Mouse (Mus musculus): Measurements from ENCODE around the gene Olfr1217. TPM values are rescaled to one million over a fixed set of nuclear protein-coding genes. Genes with fewer than 3 reads are reported as not detected.

The Olfr1217 gene
- polyA plus RNA-seq (2012) = not detected in 2 replicates

GRCm38 (mm10) chr2:89031965-89032364, at the start of gene Olfr1217:
TSS of gene Olfr1217 (minus strand) at chr2:89032065.
- TF ChIP-seq GATA1 (IDR thresholded peaks at IDR 0.05; ENCODE audit: low read length) = no peak

- no peak for TF ChIP-seq GATA1 (IDR thresholded peaks at IDR 0.05; ENCODE audit: low read length)
Measured at GRCm38 (mm10) chr2:89081487-89081886, 49.6 kb upstream of the Olfr1217 start.

GRCm38 (mm10) chr2:89061087-89061486, 29.2 kb upstream of the Olfr1217 start, which contains the start of gene Olfr1218:
TSS of gene Olfr1218 (minus strand) at chr2:89061187.
- no peak for TF ChIP-seq GATA1 (IDR thresholded peaks at IDR 0.05; ENCODE audit: low read length)

- no peak for TF ChIP-seq GATA1 (IDR thresholded peaks at IDR 0.05; ENCODE audit: low read length)
Measured at GRCm38 (mm10) chr2:89018240-89018639, 13.6 kb downstream of the Olfr1217 start, which contains the start of gene Olfr1216. TSS of gene Olfr1216 (minus strand) at chr2:89018340.

- TF ChIP-seq GATA1 (IDR thresholded peaks at IDR 0.05; ENCODE audit: low read length) = no peak
Measured at GRCm38 (mm10) chr2:89006873-89007272, 25.0 kb downstream of the Olfr1217 start, which contains the start of gene Olfr1215. TSS of gene Olfr1215 (minus strand) at chr2:89006973.

GRCm38 (mm10) chr2:88992553-88992952, 39.3 kb downstream of the Olfr1217 start, which contains the start of gene Olfr1214:
TSS of gene Olfr1214 (minus strand) at chr2:88992653.
- TF ChIP-seq GATA1 (IDR thresholded peaks at IDR 0.05; ENCODE audit: low read length) = no peak

GRCm38 (mm10) chr2:88980181-88980580, 51.7 kb downstream of the Olfr1217 start, which contains the start of gene Gm13762:
TSS of gene Gm13762 (minus strand) at chr2:88980281.
- no peak for TF ChIP-seq GATA1 (IDR thresholded peaks at IDR 0.05; ENCODE audit: low read length)

Other genes starting within 250 kb of the Olfr1217 start
- not detected in 2 replicates for gene Olfr1201, start 239.0 kb downstream of the Olfr1217 start, polyA plus RNA-seq (2012)
- gene Olfr1202, start 217.6 kb downstream of the Olfr1217 start, polyA plus RNA-seq (2012) = not detected in 2 replicates
- gene Olfr1205, start 202.3 kb downstream of the Olfr1217 start, polyA plus RNA-seq (2012) = not detected in 2 replicates
- gene Olfr1204, start 182.8 kb downstream of the Olfr1217 start, polyA plus RNA-seq (2012) = not detected in 2 replicates
- gene Olfr1206, start 168.8 kb downstream of the Olfr1217 start, polyA plus RNA-seq (2012) = not detected in 2 replicates
- gene Olfr1208, start 129.8 kb downstream of the Olfr1217 start, polyA plus RNA-seq (2012) = not detected in 2 replicates
- not detected in 2 replicates for gene Olfr1209, start 116.9 kb downstream of the Olfr1217 start, polyA plus RNA-seq (2012)
- gene Olfr1211, start 94.0 kb downstream of the Olfr1217 start, polyA plus RNA-seq (2012) = not detected in 2 replicates
- not detected in 2 replicates for gene Olfr1212, start 78.1 kb downstream of the Olfr1217 start, polyA plus RNA-seq (2012)
- gene Gm13762, start 51.8 kb downstream of the Olfr1217 start, polyA plus RNA-seq (2012) = not detected in 2 replicates
- not detected in 2 replicates for gene Olfr1214, start 39.4 kb downstream of the Olfr1217 start, polyA plus RNA-seq (2012)
- gene Olfr1215, start 25.1 kb downstream of the Olfr1217 start, polyA plus RNA-seq (2012) = not detected in 2 replicates
- not detected in 2 replicates for gene Olfr1216, start 13.7 kb downstream of the Olfr1217 start, polyA plus RNA-seq (2012)
- not detected in 2 replicates for gene Olfr1218, start 29.1 kb upstream of the Olfr1217 start, polyA plus RNA-seq (2012)
- gene Olfr1219, start 51.4 kb upstream of the Olfr1217 start, polyA plus RNA-seq (2012) = not detected in 2 replicates
- gene Olfr1220, start 74.8 kb upstream of the Olfr1217 start, polyA plus RNA-seq (2012) = not detected in 2 replicates
- gene Olfr1221, start 85.2 kb upstream of the Olfr1217 start, polyA plus RNA-seq (2012) = not detected in 2 replicates
- not detected in 2 replicates for gene Olfr1222, start 101.0 kb upstream of the Olfr1217 start, polyA plus RNA-seq (2012)
- gene Olfr1223, start 119.5 kb upstream of the Olfr1217 start, polyA plus RNA-seq (2012) = not detected in 2 replicates
- gene Olfr1224-ps1, start 132.0 kb upstream of the Olfr1217 start, polyA plus RNA-seq (2012) = not detected in 2 replicates
- not detected in 2 replicates for gene Olfr1225, start 142.6 kb upstream of the Olfr1217 start, polyA plus RNA-seq (2012)
- gene Olfr1226, start 168.0 kb upstream of the Olfr1217 start, polyA plus RNA-seq (2012) = not detected in 2 replicates
- not detected in 2 replicates for gene Olfr1228, start 222.0 kb upstream of the Olfr1217 start, polyA plus RNA-seq (2012)

Data from G1E-ER4 (cell line).